Mouse (Mus musculus): ENCODE data around the gene Cyfip2. TPM values are rescaled to one million over a fixed set of nuclear protein-coding genes. Genes with fewer than 3 reads are reported as not detected.

The Cyfip2 gene
- total RNA-seq, 4 experiments from 2014 or later: 7.8 to 14.7 (median 10.2) TPM

GRCm38 (mm10) chr11:46241150-46241673 is 71.4 kb downstream of the Cyfip2 start:
- no peak for DNase-seq (ENCODE audit: low spot score in 2 of 2)

GRCm38 (mm10) chr11:46236976-46237375 is 75.7 kb downstream of the Cyfip2 start:
- DNase-seq (ENCODE audit: low spot score in 2 of 2): peak in 1 of 2 experiments; percentile 26

GRCm38 (mm10) chr11:46235334-46235733 is 77.3 kb downstream of the Cyfip2 start, which contains the start of gene Fndc9:
Fndc9 (plus strand) TSS chr11:46235531.
- no peak for DNase-seq (ENCODE audit: low spot score in 2 of 2)

- no peak for DNase-seq (ENCODE audit: low spot score in 2 of 2)
These were observed 78.7 kb downstream of the Cyfip2 start for GRCm38 (mm10) chr11:46233966-46234365.

- no peak for DNase-seq (ENCODE audit: low spot score in 2 of 2)
These were observed 79.9 kb downstream of the Cyfip2 start for GRCm38 (mm10) chr11:46232803-46233202.

GRCm38 (mm10) chr11:46230184-46230583 is 82.5 kb downstream of the Cyfip2 start:
- no peak for DNase-seq (ENCODE audit: low spot score in 2 of 2)

GRCm38 (mm10) chr11:46225345-46225744 is 87.3 kb downstream of the Cyfip2 start:
- no peak for DNase-seq (ENCODE audit: low spot score in 2 of 2)

GRCm38 (mm10) chr11:46223575-46223974 is 89.1 kb downstream of the Cyfip2 start:
- no peak for DNase-seq (ENCODE audit: low spot score in 2 of 2)

GRCm38 (mm10) chr11:46220211-46220610 is 92.4 kb downstream of the Cyfip2 start:
- no peak for DNase-seq (ENCODE audit: low spot score in 2 of 2)

- DNase-seq (ENCODE audit: low spot score in 2 of 2): no peak
These were observed 93.3 kb downstream of the Cyfip2 start for GRCm38 (mm10) chr11:46219380-46219779.

GRCm38 (mm10) chr11:46218584-46218983 is 94.1 kb downstream of the Cyfip2 start:
- no peak for DNase-seq (ENCODE audit: low spot score in 2 of 2)

GRCm38 (mm10) chr11:46217686-46218085 is 95.0 kb downstream of the Cyfip2 start:
- no peak for DNase-seq (ENCODE audit: low spot score in 2 of 2)

- no peak for DNase-seq (ENCODE audit: low spot score in 2 of 2)
These were observed 96.0 kb downstream of the Cyfip2 start for GRCm38 (mm10) chr11:46216669-46217068.

GRCm38 (mm10) chr11:46215354-46215753 is 97.3 kb downstream of the Cyfip2 start:
- DNase-seq (ENCODE audit: low spot score in 2 of 2): peak; percentile 12 to 20

- no peak for DNase-seq (ENCODE audit: low spot score in 2 of 2)
These were observed 98.1 kb downstream of the Cyfip2 start for GRCm38 (mm10) chr11:46214368-46215230.

GRCm38 (mm10) chr11:46213844-46214243 is 98.8 kb downstream of the Cyfip2 start:
- DNase-seq (ENCODE audit: low spot score in 2 of 2): no peak

GRCm38 (mm10) chr11:46211858-46212257 is 100.8 kb downstream of the Cyfip2 start:
- no peak for DNase-seq (ENCODE audit: low spot score in 2 of 2)

GRCm38 (mm10) chr11:46209884-46210283 is 102.8 kb downstream of the Cyfip2 start:
- no peak for DNase-seq (ENCODE audit: low spot score in 2 of 2)

GRCm38 (mm10) chr11:46205639-46206409 is 106.8 kb downstream of the Cyfip2 start:
- DNase-seq (ENCODE audit: low spot score in 2 of 2): no peak

GRCm38 (mm10) chr11:46204841-46205240 is 107.8 kb downstream of the Cyfip2 start:
- no peak for DNase-seq (ENCODE audit: low spot score in 2 of 2)

- no peak for DNase-seq (ENCODE audit: low spot score in 2 of 2)
These were observed 110.1 kb downstream of the Cyfip2 start for GRCm38 (mm10) chr11:46202547-46202887.

Data from gastrocnemius, adult 8-10 months (tissue).